Mouse (Mus musculus) embryonic facial prominence, embryonic 12.5 days (tissue): Measurements from ENCODE around the gene Dnase1l3. TPM values are rescaled to one million over a fixed set of nuclear protein-coding genes. Genes with fewer than 3 reads are reported as not detected.

Source experiments
- ATAC-seq: fragments of 200-750 bp; cut with Nextera tagmentation; 2 replicates; pipeline ENCODE4 v1.8.0; 2017; ENCODE audit not compliant: insufficient number of reproducible peaks, insufficient read depth, low FRiP score, low TSS enrichment
- H3K27ac ChIP-seq: fragments of 300-500 bp; sonication (generic); 2 replicates; pipeline ENCODE4 v1.5.1; 2016; ENCODE audit warnings: mild to moderate bottlenecking
- H3K27me3 ChIP-seq: fragments of 300-500 bp; sonication (generic); 2 replicates; pipeline ENCODE4 v1.6.1; 2016; ENCODE audit warnings: mild to moderate bottlenecking, moderate library complexity
- H3K36me3 ChIP-seq: fragments of 300-500 bp; sonication (generic); 2 replicates; pipeline ENCODE4 v1.6.1; 2016; ENCODE audit warnings: mild to moderate bottlenecking
- H3K4me1 ChIP-seq: fragments of 300-500 bp; sonication (generic); 2 replicates; pipeline ENCODE4 v1.6.1; 2016
- H3K4me2 ChIP-seq: fragments of 300-500 bp; sonication (generic); replicated peaks from 2 replicates; pipeline ENCODE4 v1.6.1; 2016; ENCODE audit warnings: mild to moderate bottlenecking, moderate library complexity
- H3K4me3 ChIP-seq: fragments of 300-500 bp; sonication (generic); 2 replicates; pipeline ENCODE4 v1.5.1; 2016; ENCODE audit warnings: mild to moderate bottlenecking
- H3K9ac ChIP-seq: fragments of 300-500 bp; sonication (generic); 2 replicates; pipeline ENCODE4 v1.6.1; 2016; ENCODE audit warnings: mild to moderate bottlenecking, moderate library complexity
- H3K9me3 ChIP-seq: fragments of 300-500 bp; sonication (generic); 2 replicates; pipeline ENCODE4 v1.6.1; 2016; ENCODE audit warnings: mild to moderate bottlenecking, moderate library complexity
- WGBS: fragments of 180-500 bp; shearing (Covaris S2); methylation state at CpG from one replicate; pipeline ENCODE4 v1.1.7; 2016; 5-methylcytosine and 5-hydroxymethylcytosine counted together
- polyA plus RNA-seq: library from polyadenylated mRNA; unstranded; fragments of >200 nt; fragmentation: Nextera tagmentation; extraction: Ambion mirVana; gene quantifications from 2 replicates; pipeline ENCODE4 v1.2.1, GENCODE M21; 2016

The Dnase1l3 gene
- polyA plus RNA-seq, 1 experiment from 2014 or later: 0.09 TPM

- Histone ChIP-seq H3K9ac (no peak overlapping the region), H3K27me3 (no peaks in the 10 kb centered on the region), H3K36me3 (peaks cover 80% of the 10 kb centered on the region), H3K9me3 (no peaks in the 10 kb centered on the region), H3K4me2 (no peak overlapping the region), H3K4me3 (no peak overlapping the region), H3K4me1 (no peaks in the 10 kb centered on the region), H3K27ac (no peak overlapping the region)
- no peak for ATAC-seq
These were observed 70.7 kb downstream of the Dnase1l3 start for GRCm38 (mm10) chr14:7923635-7924034.

- Histone ChIP-seq H3K36me3 (peaks cover 89% of the 10 kb centered on the region), H3K27me3 (no peaks in the 10 kb centered on the region), H3K9ac (no peak overlapping the region), H3K27ac (no peak overlapping the region), H3K4me3 (no peak overlapping the region), H3K4me1 (no peaks in the 10 kb centered on the region), H3K4me2 (no peak overlapping the region), H3K9me3 (no peaks in the 10 kb centered on the region)
- ATAC-seq: no peak
- WGBS: 88% methylated on average over 5 of the region's 5 CpGs
These were observed 72.9 kb downstream of the Dnase1l3 start for GRCm38 (mm10) chr14:7921459-7921858.

GRCm38 (mm10) chr14:7919921-7920320 lies 74.5 kb downstream of the Dnase1l3 start:
- H3K27ac ChIP-seq: no peak overlapping the region
- no peak for ATAC-seq
- H3K9me3 ChIP-seq: no peaks in the 10 kb centered on the region
- no peak overlapping the region for H3K4me2 ChIP-seq
- peaks cover 92% of the 10 kb centered on the region for H3K36me3 ChIP-seq
- WGBS: 80% methylated on average over 4 of the region's 4 CpGs
- no peak overlapping the region for H3K9ac ChIP-seq
- H3K4me3 ChIP-seq: no peak overlapping the region
- H3K4me1 ChIP-seq: no peaks in the 10 kb centered on the region
- no peaks in the 10 kb centered on the region for H3K27me3 ChIP-seq

GRCm38 (mm10) chr14:7919309-7919708 lies 75.1 kb downstream of the Dnase1l3 start:
- no peaks in the 10 kb centered on the region for H3K27me3 ChIP-seq
- no peak overlapping the region for H3K9ac ChIP-seq
- no peak overlapping the region for H3K4me3 ChIP-seq
- H3K4me1 ChIP-seq: no peaks in the 10 kb centered on the region
- no peak overlapping the region for H3K4me2 ChIP-seq
- ATAC-seq: no peak
- H3K36me3 ChIP-seq: peaks cover 94% of the 10 kb centered on the region
- no peaks in the 10 kb centered on the region for H3K9me3 ChIP-seq
- WGBS: 93% methylated on average over 5 of the region's 5 CpGs
- H3K27ac ChIP-seq: no peak overlapping the region

GRCm38 (mm10) chr14:7918150-7918991 lies 76.0 kb downstream of the Dnase1l3 start:
- no peak overlapping the region for H3K4me2 ChIP-seq
- no peaks in the 10 kb centered on the region for H3K9me3 ChIP-seq
- peaks cover 85% of the 10 kb centered on the region for H3K36me3 ChIP-seq
- no peak overlapping the region for H3K9ac ChIP-seq
- no peak overlapping the region for H3K27ac ChIP-seq
- 85% methylated on average over 6 of the region's 6 CpGs for WGBS
- H3K27me3 ChIP-seq: no peaks in the 10 kb centered on the region
- no peak overlapping the region for H3K4me3 ChIP-seq
- no peak for ATAC-seq
- H3K4me1 ChIP-seq: no peaks in the 10 kb centered on the region

Other genes with a start within 250 kb of the Dnase1l3 start
- not detected in 2 replicates for gene Gm26661, start 203.0 kb downstream of the Dnase1l3 start, polyA plus RNA-seq
- 32.8 and 32.9 TPM in 2 replicates for gene Flnb, start 176.6 kb downstream of the Dnase1l3 start, polyA plus RNA-seq
- gene Gm45521, start 37.3 kb downstream of the Dnase1l3 start, polyA plus RNA-seq: not detected in 2 replicates
- gene Abhd6, start 8.3 kb upstream of the Dnase1l3 start, polyA plus RNA-seq: 21.4 and 22.0 TPM in 2 replicates
- 55.5 and 56.4 TPM in 2 replicates for gene Rpp14, start 85.8 kb upstream of the Dnase1l3 start, polyA plus RNA-seq
- gene Pxk, start 103.6 kb upstream of the Dnase1l3 start, polyA plus RNA-seq: 30.0 and 30.3 TPM in 2 replicates
- 196 and 198 TPM in 2 replicates for gene Pdhb, start 178.5 kb upstream of the Dnase1l3 start, polyA plus RNA-seq
- gene Kctd6, start 219.6 kb upstream of the Dnase1l3 start, polyA plus RNA-seq: 14.0 and 17.8 TPM in 2 replicates